In the genomic region with DNA sequence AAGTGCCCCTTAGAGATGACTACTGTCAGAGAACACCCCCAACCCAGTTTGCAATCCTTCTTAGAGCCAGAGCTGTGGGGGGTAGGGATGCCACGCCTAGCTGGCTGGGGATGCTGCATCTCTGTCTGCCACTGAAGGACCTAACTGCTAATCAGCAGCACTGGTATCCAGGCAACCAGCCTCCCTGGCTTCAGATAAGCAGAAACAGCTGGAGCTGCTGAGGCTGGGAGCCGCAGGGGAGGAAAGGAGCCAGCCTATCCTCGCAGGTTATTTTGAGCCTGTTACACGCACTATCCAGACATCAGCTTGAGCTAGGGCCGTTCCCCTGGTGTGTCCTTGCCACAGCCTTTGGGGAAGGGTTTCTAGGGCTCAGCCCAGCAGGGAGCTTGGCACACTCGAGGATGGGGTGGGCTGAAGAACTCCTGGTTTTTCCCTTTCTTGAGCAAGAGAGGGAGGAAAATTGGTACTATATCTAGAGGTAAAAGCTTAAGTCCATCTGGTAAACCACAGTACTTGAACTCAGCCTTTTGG, we compare ENCODE assay signal across 8 mouse cellular contexts.
DNase-seq lines count a peak whose midpoint lies in the region; ATAC-seq and TF ChIP-seq lines count a peak whose summit lies in the region.

No protein-coding gene starts in this region.

- no peaks in the 10 kb centered on the region for H3K27me3 ChIP-seq in kidney, postnatal 0 days (ENCODE audit: insufficient read depth, low read length)
- H3K27me3 ChIP-seq in hindbrain, embryonic 11.5 days (ENCODE audit: control insufficient read depth, insufficient read depth, low read length), result no peaks in the 10 kb centered on the region
- 0 out of 2 replicates have a peak, but pooled peaks cover 15% of the 10 kb centered on the region for H3K27me3 ChIP-seq in liver, embryonic 13.5 days

- peak overlapping the region; percentile 73 for H3K27ac ChIP-seq in kidney, postnatal 0 days
- H3K27ac ChIP-seq in hindbrain, embryonic 11.5 days (ENCODE audit: low read depth, low read length), result peak overlapping the region; percentile 80
- 0 out of 2 replicates have a peak overlapping the region, but pooled peaks have one; percentile 11 for H3K27ac ChIP-seq in liver, embryonic 13.5 days

- 0 out of 2 replicates have a peak overlapping the region, but pooled peaks have one; percentile 23 for H3K9ac ChIP-seq in kidney, postnatal 0 days (ENCODE audit: low read depth, low read length)
- H3K9ac ChIP-seq in hindbrain, embryonic 11.5 days (ENCODE audit: low read depth, low read length), result no peak overlapping the region
- H3K9ac ChIP-seq in liver, embryonic 13.5 days, result no peak overlapping the region

- TF ChIP-seq CTCF in kidney, postnatal 0 days (IDR thresholded peaks at IDR 0.05; ENCODE audit: low read depth), result no peak

- WGBS in kidney, postnatal 0 days, result 15% methylated on average over 6 of the region's 6 CpGs
- 0% methylated on average over 6 of the region's 6 CpGs for WGBS in hindbrain, embryonic 11.5 days
- 9% methylated on average over 6 of the region's 6 CpGs for WGBS in liver, embryonic 13.5 days (ENCODE audit: insufficient replicate concordance)

- peaks cover 27% of the 10 kb centered on the region for H3K4me1 ChIP-seq in kidney, postnatal 0 days (replicated peaks; ENCODE audit: insufficient read depth, low read length)
- H3K4me1 ChIP-seq in hindbrain, embryonic 11.5 days (replicated peaks; ENCODE audit: control insufficient read depth, insufficient read depth, low read length), result peaks cover 31% of the 10 kb centered on the region
- peaks cover 46% of the 10 kb centered on the region for H3K4me1 ChIP-seq in liver, embryonic 13.5 days (replicated peaks)

- DNase-seq in kidney, postnatal 0 days (ENCODE audit: low spot score), result no peak
- no peak for DNase-seq in kidney, postnatal 14 days
- DNase-seq in adrenal gland, postnatal 36 days, result peak; percentile 62 to 63
- peak; percentile 80 to 85 for DNase-seq in frontal cortex, adult 2 months (ENCODE audit: extremely low spot score in 1 of 2, low spot score in 1 of 2)
- peak; percentile 82 for DNase-seq in hindbrain, embryonic 11.5 days (ENCODE audit: low spot score)
- DNase-seq in liver, embryonic 13.5 days, result peak; percentile 49
- peak; percentile 71 for DNase-seq in right cerebral cortex, postnatal 14 days
- DNase-seq in thymus, postnatal 4 days, result no peak

- H3K4me2 ChIP-seq in kidney, postnatal 0 days (ENCODE audit: low read length), result no peak overlapping the region
- H3K4me2 ChIP-seq in hindbrain, embryonic 11.5 days (replicated peaks; ENCODE audit: low read depth, low read length), result peak overlapping the region; percentile 3; the same call in 1 of the 2 replicates
- no peak overlapping the region for H3K4me2 ChIP-seq in liver, embryonic 13.5 days

- no peaks in the 10 kb centered on the region for H3K36me3 ChIP-seq in kidney, postnatal 0 days (ENCODE audit: insufficient read depth, low read length)
- no peaks in the 10 kb centered on the region for H3K36me3 ChIP-seq in hindbrain, embryonic 11.5 days (ENCODE audit: control insufficient read depth, insufficient read depth, low read length)
- H3K36me3 ChIP-seq in liver, embryonic 13.5 days, result no peaks in the 10 kb centered on the region

- no peak overlapping the region for H3K4me3 ChIP-seq in kidney, postnatal 0 days (replicated peaks; ENCODE audit: low read depth, low read length)
- H3K4me3 ChIP-seq in hindbrain, embryonic 11.5 days (ENCODE audit: low read depth, low read length), result no peak overlapping the region
- H3K4me3 ChIP-seq in liver, embryonic 13.5 days (replicated peaks), result no peak overlapping the region

- no peaks in the 10 kb centered on the region for H3K9me3 ChIP-seq in kidney, postnatal 0 days (replicated peaks; ENCODE audit: low read length)
- no peaks in the 10 kb centered on the region for H3K9me3 ChIP-seq in hindbrain, embryonic 11.5 days (ENCODE audit: control insufficient read depth, low read length)
- no peaks in the 10 kb centered on the region for H3K9me3 ChIP-seq in liver, embryonic 13.5 days (replicated peaks)

- ATAC-seq in kidney, postnatal 0 days (replicated peaks; ENCODE audit: low FRiP score, low read depth), result 0 out of 2 replicates have a peak, but pooled peaks have one; percentile 19
- peak; percentile 80 for ATAC-seq in hindbrain, embryonic 11.5 days (ENCODE audit: low FRiP score)
- peak; percentile 86 for ATAC-seq in liver, embryonic 13.5 days (ENCODE audit: low read depth)

Comparison
In these comparisons a context has a peak if more than half of its experiments do, and no peak if none do; other contexts are left out.
1. ATAC-seq: peak in every context shown above with its lines; median percentile 86 in liver, embryonic 13.5 days; 80 in hindbrain, embryonic 11.5 days; 19 in kidney, postnatal 0 days.
2. DNase-seq: peak in adrenal gland, postnatal 36 days (2 of 2), frontal cortex, adult 2 months (2 of 2), hindbrain, embryonic 11.5 days (single experiment), liver, embryonic 13.5 days (single experiment) and right cerebral cortex, postnatal 14 days (single experiment); none in kidney, postnatal 0 days (single experiment), kidney, postnatal 14 days (single experiment) and thymus, postnatal 4 days (single experiment).
3. H3K27ac ChIP-seq: peak in every context shown above with its lines; median percentile 80 in hindbrain, embryonic 11.5 days; 73 in kidney, postnatal 0 days; 11 in liver, embryonic 13.5 days.